Mouse (Mus musculus) G1E (cell line): ENCODE data around the gene Gprc5c. TPM values are rescaled to one million over a fixed set of nuclear protein-coding genes. Genes with fewer than 3 reads are reported as not detected.

Experiments used
- ATAC-seq: 2 replicates; pipeline ENCODE4 v1.8.0; 2016; ENCODE audit warnings: mild to moderate bottlenecking; ENCODE audit not compliant: insufficient number of reproducible peaks, poor library complexity, low FRiP score, severe bottlenecking; ENCODE audit errors: extremely low read depth
- DNase-seq: peaks from one replicate; pipeline ENCODE4 v3.0.0; 2012; ENCODE audit warnings: low spot score
- H3K27me3 ChIP-seq: 2 replicates; pipeline ENCODE4 v1.6.1; 2012; ENCODE audit warnings: mild to moderate bottlenecking, low read length, inconsistent platforms; ENCODE audit not compliant: insufficient read depth
- H3K36me3 ChIP-seq: replicated peaks from 2 replicates; pipeline ENCODE3; 2012; ENCODE audit warnings: mild to moderate bottlenecking, inconsistent platforms
- H3K4me1 ChIP-seq: 2 replicates; pipeline ENCODE4 v1.6.1; 2012; ENCODE audit warnings: low read depth, low read length, inconsistent platforms, mixed read lengths; ENCODE audit not compliant: insufficient read depth
- H3K4me3 ChIP-seq: 2 replicates; pipeline ENCODE4 v1.5.1; 2012; ENCODE audit warnings: low read depth, mild to moderate bottlenecking, inconsistent platforms, low read length, moderate library complexity, mixed read lengths
- H3K9me3 ChIP-seq: replicated peaks from 2 replicates; pipeline ENCODE4 v1.6.1; 2012; ENCODE audit warnings: inconsistent platforms
- CTCF ChIP-seq: IDR thresholded peaks from 2 replicates; pipeline ENCODE4 v1.5.1; 2012; ENCODE audit warnings: low read depth, low read length, inconsistent platforms, mixed read lengths
- GATA1 ChIP-seq: IDR thresholded peaks from 2 replicates; pipeline ENCODE4 v1.6.1; 2012; ENCODE audit warnings: borderline replicate concordance, low read length, inconsistent platforms, mixed read lengths
- GATA2 ChIP-seq: IDR thresholded peaks from 2 replicates; pipeline ENCODE4 v1.6.1; 2012; ENCODE audit warnings: low read depth, low read length, inconsistent platforms, borderline replicate concordance
- POLR2AphosphoS5 ChIP-seq: IDR thresholded peaks from 2 replicates; pipeline ENCODE4 v1.6.1; 2012; ENCODE audit warnings: low read depth, low read length, inconsistent platforms; ENCODE audit not compliant: insufficient replicate concordance
- TAL1 ChIP-seq: conservative IDR thresholded peaks from 2 replicates; pipeline ENCODE4 v1.6.1; 2012; ENCODE audit warnings: low read depth, low read length, inconsistent platforms, mixed read lengths
- polyA plus RNA-seq: library from polyadenylated mRNA; stranded (reverse); fragments of >175 nt; gene quantifications from 2 replicates; pipeline ENCODE4 v1.2.3, GENCODE M21; 2012
- total RNA-seq, 2 experiments: library from RNA; stranded (forward) in 1 of 2; stranded (reverse) in 1 of 2; fragments of 200-1000 nt in 1 of 2; fragments of >200 nt in 1 of 2; fragmentation: Nextera tagmentation in 1 of 2; gene quantifications; 2 replicates each; pipeline ENCODE4 v1.2.3; 2014 to 2017

Gprc5c gene
- total and polyA plus RNA-seq, 3 experiments: 0.22 TPM; not detected in 2

GRCm38 (mm10) chr11:114863918-114864420 is 13.0 kb downstream of the Gprc5c start:
- peak overlapping the region; percentile 25; the same call in 1 of the 2 replicates for H3K4me3 ChIP-seq

GRCm38 (mm10) chr11:114865999-114866398 is 15.0 kb downstream of the Gprc5c start:
- H3K4me1 ChIP-seq: no peaks in the 10 kb centered on the region
- peaks cover 81% of the 10 kb centered on the region for H3K9me3 ChIP-seq
- ATAC-seq: no peak
- no peak overlapping the region for H3K4me3 ChIP-seq
- DNase-seq: no peak
- TF ChIP-seq POLR2AphosphoS5 (no peak), TAL1 (no peak), GATA2 (no peak), CTCF (no peak), GATA1 (no peak)
- no peaks in the 10 kb centered on the region for H3K36me3 ChIP-seq
- no peaks in the 10 kb centered on the region; the same call in 1 of the 2 replicates for H3K27me3 ChIP-seq

More at GRCm38 (mm10) chr11:114863918-114864420, 13.0 kb downstream of the Gprc5c start:
- no peaks in the 10 kb centered on the region for H3K4me1 ChIP-seq
- H3K27me3 ChIP-seq: no peaks in the 10 kb centered on the region; the same call in 1 of the 2 replicates
- H3K36me3 ChIP-seq: no peaks in the 10 kb centered on the region
- TF ChIP-seq CTCF (no peak), GATA2 (no peak), POLR2AphosphoS5 (no peak), TAL1 (no peak), GATA1 (no peak)
- H3K9me3 ChIP-seq: peaks cover 69% of the 10 kb centered on the region
- no peak for DNase-seq
- ATAC-seq: no peak

- H3K27me3 ChIP-seq: no peaks in the 10 kb centered on the region; the same call in 1 of the 2 replicates
- H3K4me3 ChIP-seq: no peak overlapping the region
- no peak for DNase-seq
- no peak for ATAC-seq
- H3K9me3 ChIP-seq: peaks cover 86% of the 10 kb centered on the region
- no peaks in the 10 kb centered on the region for H3K36me3 ChIP-seq
- no peak for TF ChIP-seq GATA1
- no peak for TF ChIP-seq TAL1
- no peak for TF ChIP-seq CTCF
- TF ChIP-seq GATA2: no peak
- no peak for TF ChIP-seq POLR2AphosphoS5
- no peaks in the 10 kb centered on the region for H3K4me1 ChIP-seq
These were observed 15.8 kb downstream of the Gprc5c start for GRCm38 (mm10) chr11:114866486-114867360.

- DNase-seq (no peak), ATAC-seq (no peak)
- Histone ChIP-seq H3K27me3 (no peaks in the 10 kb centered on the region; the same call in 1 of the 2 replicates), H3K4me3 (no peak overlapping the region), H3K4me1 (no peaks in the 10 kb centered on the region), H3K36me3 (no peaks in the 10 kb centered on the region), H3K9me3 (peaks cover 86% of the 10 kb centered on the region)
- TF ChIP-seq TAL1: no peak
- no peak for TF ChIP-seq GATA2
- TF ChIP-seq POLR2AphosphoS5: no peak
- TF ChIP-seq CTCF: no peak
- no peak for TF ChIP-seq GATA1
These were observed 16.6 kb downstream of the Gprc5c start for GRCm38 (mm10) chr11:114867361-114868235.

- ATAC-seq (no peak), DNase-seq (no peak)
- Histone ChIP-seq H3K36me3 (no peaks in the 10 kb centered on the region), H3K4me3 (no peak overlapping the region), H3K27me3 (no peaks in the 10 kb centered on the region; the same call in 1 of the 2 replicates), H3K4me1 (no peaks in the 10 kb centered on the region), H3K9me3 (peaks cover 92% of the 10 kb centered on the region)
- no peak for TF ChIP-seq TAL1
- no peak for TF ChIP-seq GATA1
- no peak for TF ChIP-seq CTCF
- no peak for TF ChIP-seq GATA2
- no peak for TF ChIP-seq POLR2AphosphoS5
These were observed 17.3 kb downstream of the Gprc5c start for GRCm38 (mm10) chr11:114868280-114868679.

- ATAC-seq (no peak), DNase-seq (no peak)
- TF ChIP-seq GATA2: no peak
- Histone ChIP-seq H3K27me3 (no peaks in the 10 kb centered on the region; the same call in 1 of the 2 replicates), H3K4me3 (no peak overlapping the region), H3K36me3 (no peaks in the 10 kb centered on the region), H3K9me3 (peaks cover 91% of the 10 kb centered on the region), H3K4me1 (no peaks in the 10 kb centered on the region)
These were observed 18.8 kb downstream of the Gprc5c start for GRCm38 (mm10) chr11:114869787-114870186.
